ENCODE assay signal across 9 mouse cellular contexts in the genomic region with DNA sequence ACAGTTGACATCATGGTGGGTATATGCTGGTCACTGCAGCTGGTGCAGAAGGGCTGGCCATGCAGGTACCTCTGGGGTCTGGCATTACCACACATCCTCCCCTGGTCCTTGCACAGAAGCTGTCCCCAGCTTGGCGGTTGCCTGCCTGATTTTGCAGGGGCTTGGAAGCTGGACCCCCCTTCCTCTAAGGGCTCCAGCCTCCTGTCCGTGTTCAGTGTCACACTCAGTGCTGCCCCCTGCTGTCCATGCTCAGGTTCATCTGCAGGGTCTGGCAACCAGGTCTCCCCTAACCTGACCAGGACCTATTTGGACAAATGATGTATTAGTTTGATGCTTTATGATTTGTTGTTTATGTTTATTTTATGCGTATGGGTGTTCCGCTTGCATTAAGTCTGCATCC. TPM values are rescaled to one million over a fixed set of nuclear protein-coding genes. Genes with fewer than 3 reads are reported as not detected.
A peak's percentile ranks its signal among the peaks of the same experiment; 100 is the strongest.
DNase-seq lines count a peak whose midpoint lies in the region; ATAC-seq and TF ChIP-seq lines count a peak whose summit lies in the region.
"Had no signal": no experiment of that assay in that cellular context is flagged by ENCODE, and none has a peak within 500 bp of the region (broad histone marks: within the 10 kb centered on the region; RNA-seq: fewer than 3 reads in every experiment).

No protein-coding gene starts in this region.

- no peak for ATAC-seq in kidney, embryonic 16.5 days (ENCODE audit: low FRiP score, low TSS enrichment)
- peak; percentile 65 for ATAC-seq in neutrophil, adult 5-6 weeks (ENCODE audit: extremely low read depth, insufficient number of reproducible peaks, low FRiP score, poor library complexity, severe bottlenecking)

- no peak overlapping the region for H3K4me3 ChIP-seq in kidney, embryonic 16.5 days (ENCODE audit: low read length)
- H3K4me3 ChIP-seq in E14TG2a.4 (replicated peaks; ENCODE audit: low read length) = no peak overlapping the region
- no peak overlapping the region for H3K4me3 ChIP-seq in embryonic facial prominence, embryonic 10.5 days
- no peak overlapping the region for H3K4me3 ChIP-seq in liver, adult 2 months (ENCODE audit: insufficient read depth, low read depth, low read length)
- H3K4me3 ChIP-seq: hindbrain, embryonic 15.5 days had no signal

- peak; percentile 73 for TF ChIP-seq CTCF in E14TG2a.4 (conservative IDR thresholded peaks at IDR 0.05; ENCODE audit: low read length)
- TF ChIP-seq CTCF in liver, adult 2 months (IDR thresholded peaks at IDR 0.05; ENCODE audit: low read depth, low read length) = peak; percentile 81

- H3K79me2 ChIP-seq in liver, adult 2 months (ENCODE audit: control insufficient read depth, insufficient read depth, low read length) = no peaks in the 10 kb centered on the region

- H3K27me3 ChIP-seq in kidney, embryonic 16.5 days (ENCODE audit: insufficient read depth, low read length) = no peaks in the 10 kb centered on the region
- no peaks in the 10 kb centered on the region for H3K27me3 ChIP-seq in E14TG2a.4 (ENCODE audit: insufficient read depth, low read length)
- peaks cover 28% of the 10 kb centered on the region for H3K27me3 ChIP-seq in embryonic facial prominence, embryonic 10.5 days (replicated peaks; ENCODE audit: low read depth, poor library complexity, severe bottlenecking)
- no peaks in the 10 kb centered on the region for H3K27me3 ChIP-seq in liver, adult 2 months (ENCODE audit: control insufficient read depth, insufficient read depth, low read length)
- H3K27me3 ChIP-seq: hindbrain, embryonic 15.5 days had no signal

- DNase-seq in kidney, adult 9 months = peak; percentile 50
- DNase-seq in adrenal gland, adult 2 months = peak; percentile 38
- DNase-seq in embryonic facial prominence, embryonic 10.5 days (ENCODE audit: low spot score) = peak; percentile 78
- peak; percentile 17 for DNase-seq in liver, adult 2 months (ENCODE audit: extremely low read depth, low read depth, low spot score)
- DNase-seq in MN1 (ENCODE audit: low spot score) = no peak

- WGBS in kidney, embryonic 16.5 days = 74% methylated on average over 4 of the region's 4 CpGs
- 68% methylated on average over 4 of the region's 4 CpGs for WGBS in embryonic facial prominence, embryonic 10.5 days
- WGBS in liver, adult 2 months = 77% methylated on average over 4 of the region's 4 CpGs

- TF ChIP-seq POLR2A in liver, adult 2 months (IDR thresholded peaks at IDR 0.05; ENCODE audit: extremely low read depth, insufficient read depth, low read length) = no peak

- no peaks in the 10 kb centered on the region for H3K9me3 ChIP-seq in kidney, embryonic 16.5 days (ENCODE audit: low read length)
- H3K9me3 ChIP-seq in E14TG2a.4 (ENCODE audit: low read length) = no peaks in the 10 kb centered on the region
- H3K9me3 ChIP-seq in embryonic facial prominence, embryonic 10.5 days = peaks cover 5% of the 10 kb centered on the region; the same call in 1 of the 2 replicates
- H3K9me3 ChIP-seq: hindbrain, embryonic 15.5 days had no signal

- H3K4me1 ChIP-seq in kidney, embryonic 16.5 days (ENCODE audit: insufficient read depth, low read length) = no peaks in the 10 kb centered on the region
- H3K4me1 ChIP-seq in E14TG2a.4 (replicated peaks; ENCODE audit: low read depth, low read length) = peaks cover 8% of the 10 kb centered on the region
- H3K4me1 ChIP-seq in embryonic facial prominence, embryonic 10.5 days = peaks cover 6% of the 10 kb centered on the region
- no peaks in the 10 kb centered on the region for H3K4me1 ChIP-seq in liver, adult 2 months (ENCODE audit: control insufficient read depth, insufficient read depth, low read length)
- H3K4me1 ChIP-seq: hindbrain, embryonic 15.5 days had no signal

- H3K9ac ChIP-seq in kidney, embryonic 16.5 days (replicated peaks; ENCODE audit: low read length) = no peak overlapping the region
- no peak overlapping the region for H3K9ac ChIP-seq in liver, adult 2 months (ENCODE audit: low read depth, low read length)
- H3K9ac ChIP-seq: hindbrain, embryonic 15.5 days had no signal

- H3K4me2 ChIP-seq in kidney, embryonic 16.5 days (replicated peaks; ENCODE audit: low read depth, low read length) = no peak overlapping the region
- H3K4me2 ChIP-seq: hindbrain, embryonic 15.5 days had no signal

- no peak overlapping the region for H3K27ac ChIP-seq in kidney, embryonic 16.5 days (ENCODE audit: low read length)
- no peak overlapping the region for H3K27ac ChIP-seq in embryonic facial prominence, embryonic 10.5 days (replicated peaks)
- no peak overlapping the region for H3K27ac ChIP-seq in liver, adult 2 months (replicated peaks; ENCODE audit: insufficient read depth, low read depth, low read length)
- H3K27ac ChIP-seq: hindbrain, embryonic 15.5 days had no signal

- H3K36me3 ChIP-seq in kidney, embryonic 16.5 days (ENCODE audit: insufficient read depth, low read length) = peaks cover 43% of the 10 kb centered on the region
- peaks cover 59% of the 10 kb centered on the region for H3K36me3 ChIP-seq in E14TG2a.4 (ENCODE audit: insufficient read depth, low read length)
- peaks cover 65% of the 10 kb centered on the region for H3K36me3 ChIP-seq in embryonic facial prominence, embryonic 10.5 days (replicated peaks)
- H3K36me3 ChIP-seq in liver, adult 2 months (ENCODE audit: control insufficient read depth, insufficient read depth, low read length) = peaks cover 13% of the 10 kb centered on the region; the same call in 1 of the 2 replicates

RNA-seq across cellular contexts. Expression of gene Lyar, which starts 15.2 kb away (rescaled TPM):
- 82.1 and 92.7 TPM in 2 replicates for polyA plus RNA-seq in kidney, embryonic 16.5 days (2015; fragmentation: Nextera tagmentation; extraction: Ambion mirVana)
- total RNA-seq in adrenal gland, adult 2 months (2021) = 10 to 100 TPM; 16.1 to 23.6 TPM
- 1.6 and 2.5 TPM in 2 replicates for polyA plus RNA-seq in adrenal gland, adult 2 months (2012; rRNA removed)
- polyA plus RNA-seq in embryonic facial prominence, embryonic 10.5 days (2016; fragmentation: Nextera tagmentation; extraction: Ambion mirVana) = 193 and 201 TPM in 2 replicates
- 7.4 and 9.2 TPM in 2 replicates for total RNA-seq in liver, adult 2 months (2014; rRNA removed)
- 1.9 and 2.6 TPM in 2 replicates for polyA plus RNA-seq in liver, adult 2 months (2012; rRNA removed)
- 28.1 and 38.6 TPM in 2 replicates for total RNA-seq in neutrophil, adult 5-6 weeks (2017)

RNA-seq across cellular contexts. Expression of gene Zbtb49, which starts 15.2 kb away (rescaled TPM):
- polyA plus RNA-seq in kidney, embryonic 16.5 days (2015; fragmentation: Nextera tagmentation; extraction: Ambion mirVana) = 16.0 and 17.4 TPM in 2 replicates
- 1 to 10 TPM; 7.1 to 8.8 TPM for total RNA-seq in adrenal gland, adult 2 months (2021)
- 11.1 and 11.4 TPM in 2 replicates for polyA plus RNA-seq in adrenal gland, adult 2 months (2012; rRNA removed)
- polyA plus RNA-seq in embryonic facial prominence, embryonic 10.5 days (2016; fragmentation: Nextera tagmentation; extraction: Ambion mirVana) = 19.1 and 20.7 TPM in 2 replicates
- total RNA-seq in liver, adult 2 months (2014; rRNA removed) = 2.3 and 2.8 TPM in 2 replicates
- polyA plus RNA-seq in liver, adult 2 months (2012; rRNA removed) = 2.6 and 5.1 TPM in 2 replicates
- total RNA-seq in neutrophil, adult 5-6 weeks (2017) = 23.5 and 25.6 TPM in 2 replicates

RNA-seq across cellular contexts. Expression of gene Tmem128, which starts 24.6 kb away (rescaled TPM):
- polyA plus RNA-seq in kidney, embryonic 16.5 days (2015; fragmentation: Nextera tagmentation; extraction: Ambion mirVana) = 90.3 and 93.5 TPM in 2 replicates
- total RNA-seq in adrenal gland, adult 2 months (2021) = 10 to 100 TPM; 32.3 to 38.9 TPM
- polyA plus RNA-seq in adrenal gland, adult 2 months (2012; rRNA removed) = 12.0 and 12.7 TPM in 2 replicates
- 71.4 and 75.8 TPM in 2 replicates for polyA plus RNA-seq in embryonic facial prominence, embryonic 10.5 days (2016; fragmentation: Nextera tagmentation; extraction: Ambion mirVana)
- 34.8 and 40.8 TPM in 2 replicates for total RNA-seq in liver, adult 2 months (2014; rRNA removed)
- 16.4 and 17.8 TPM in 2 replicates for polyA plus RNA-seq in liver, adult 2 months (2012; rRNA removed)
- total RNA-seq in neutrophil, adult 5-6 weeks (2017) = 37.0 TPM in 2 replicates

RNA-seq across cellular contexts. Expression of gene Otop1, which starts 40.4 kb away (rescaled TPM):
- not detected in 2 replicates for polyA plus RNA-seq in kidney, embryonic 16.5 days (2015; fragmentation: Nextera tagmentation; extraction: Ambion mirVana)
- 10 to 100 TPM; 40.9 to 52.0 TPM for total RNA-seq in adrenal gland, adult 2 months (2021)
- 12.9 and 24.0 TPM in 2 replicates for polyA plus RNA-seq in adrenal gland, adult 2 months (2012; rRNA removed)
- 0.45 and 0.60 TPM in 2 replicates for polyA plus RNA-seq in embryonic facial prominence, embryonic 10.5 days (2016; fragmentation: Nextera tagmentation; extraction: Ambion mirVana)
- total RNA-seq in liver, adult 2 months (2014; rRNA removed) = not detected in 2 replicates
- not detected in 2 replicates for polyA plus RNA-seq in liver, adult 2 months (2012; rRNA removed)
- not detected in 2 replicates for total RNA-seq in neutrophil, adult 5-6 weeks (2017)

Comparison
In these comparisons a context has a peak if more than half of its experiments do, and no peak if none do; other contexts are left out.
1. RNA of gene Lyar, which starts 15.2 kb away (polyA plus RNA-seq): 193 to 201 TPM in embryonic facial prominence, embryonic 10.5 days and 82.1 to 92.7 TPM in kidney, embryonic 16.5 days; 1.9 to 2.6 TPM in liver, adult 2 months and 1.6 to 2.5 TPM in adrenal gland, adult 2 months; every median in the first group is over 10 times any median in the second.